Mouse (Mus musculus): ENCODE results near the gene Ackr4. TPM values are rescaled to one million over a fixed set of nuclear protein-coding genes. Genes with fewer than 3 reads are reported as not detected.

Gene Ackr4
- polyA plus RNA-seq, 1 experiment from 2014 or later: 2.5 TPM

- no peak for ATAC-seq (ENCODE audit: extremely low read depth, insufficient number of reproducible peaks, low FRiP score, low TSS enrichment)
- Histone ChIP-seq H3K9me3 (no peaks in the 10 kb centered on the region), H3K4me1 (peaks cover 14% of the 10 kb centered on the region), H3K27me3 (replicated peaks) (no peaks in the 10 kb centered on the region), H3K9ac (no peak overlapping the region), H3K4me2 (no peak overlapping the region), H3K4me3 (no peak overlapping the region), H3K27ac (replicated peaks) (no peak overlapping the region), H3K36me3 (peaks cover 56% of the 10 kb centered on the region)
- WGBS: 78% methylated on average over 4 of the region's 4 CpGs
Observed at GRCm38 (mm10) chr9:104039742-104040141, 87.0 kb downstream of the Ackr4 start.

DNA sequence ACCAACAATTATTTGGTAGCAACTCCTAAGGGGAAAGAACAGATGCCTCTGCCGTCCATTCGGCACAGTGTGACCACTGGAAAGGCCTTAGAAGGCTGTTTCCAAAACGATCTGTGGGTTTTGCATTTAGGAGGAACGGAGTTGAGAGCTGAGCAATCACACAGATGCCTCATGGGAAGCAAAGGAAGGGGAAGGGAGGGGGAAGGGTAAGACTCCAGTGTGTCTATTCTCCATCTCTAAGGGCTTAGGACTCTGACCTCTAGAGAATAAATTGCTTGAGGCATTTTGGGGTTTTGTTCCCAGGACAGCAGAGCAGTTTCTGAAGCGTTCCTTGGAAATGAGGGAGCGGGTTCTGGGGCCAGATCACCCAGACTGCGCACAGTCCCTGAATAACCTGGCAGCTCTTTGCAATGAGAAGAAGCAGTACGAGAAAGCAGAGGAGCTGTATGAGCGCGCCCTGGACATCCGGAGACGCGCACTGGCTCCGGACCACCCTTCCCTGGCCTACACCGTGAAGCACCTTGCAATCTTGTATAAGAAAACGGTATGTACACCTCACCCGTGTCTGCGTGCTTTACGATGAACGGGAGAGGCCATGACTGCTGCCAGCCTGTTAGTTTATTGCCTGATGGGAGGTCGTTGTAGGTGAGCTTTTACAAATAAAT is 87.6 kb downstream of the Ackr4 start:
- Histone ChIP-seq H3K9me3 (no peaks in the 10 kb centered on the region), H3K4me1 (peaks cover 14% of the 10 kb centered on the region), H3K27me3 (replicated peaks) (no peaks in the 10 kb centered on the region), H3K4me2 (no peak overlapping the region), H3K27ac (replicated peaks) (no peak overlapping the region), H3K4me3 (no peak overlapping the region), H3K9ac (no peak overlapping the region), H3K36me3 (peaks cover 60% of the 10 kb centered on the region)
- ATAC-seq (ENCODE audit: extremely low read depth, insufficient number of reproducible peaks, low FRiP score, low TSS enrichment): no peak
- WGBS: 83% methylated on average over 21 of the region's 21 CpGs

DNA sequence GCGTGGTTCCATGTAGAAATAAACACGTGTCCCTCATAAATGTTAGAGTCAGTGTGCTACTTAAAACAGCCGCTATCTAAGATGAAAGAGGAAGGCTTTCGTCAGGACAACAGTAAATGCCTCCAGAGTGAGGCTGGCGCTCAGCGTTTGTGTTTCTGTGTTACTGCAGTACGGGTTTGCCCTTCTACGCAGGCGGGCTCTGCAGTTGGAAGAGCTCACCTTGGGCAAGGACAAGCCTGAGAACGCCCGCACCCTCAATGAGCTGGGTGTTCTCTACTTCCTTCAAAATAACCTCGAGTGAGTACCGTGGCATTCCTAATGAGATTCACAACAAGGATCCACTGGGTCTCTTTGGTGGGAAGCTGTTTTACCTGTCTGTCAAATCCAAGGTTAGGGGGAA is 88.5 kb downstream of the Ackr4 start:
- H3K9me3 ChIP-seq: no peaks in the 10 kb centered on the region
- peaks cover 14% of the 10 kb centered on the region for H3K4me1 ChIP-seq
- H3K27me3 ChIP-seq (replicated peaks): no peaks in the 10 kb centered on the region
- H3K4me2 ChIP-seq: no peak overlapping the region
- 77% methylated on average over 13 of the region's 13 CpGs for WGBS
- H3K27ac ChIP-seq (replicated peaks): peak overlapping the region; percentile 34
- ATAC-seq (ENCODE audit: extremely low read depth, insufficient number of reproducible peaks, low FRiP score, low TSS enrichment): no peak
- H3K4me3 ChIP-seq: no peak overlapping the region
- peaks cover 61% of the 10 kb centered on the region for H3K36me3 ChIP-seq
- H3K9ac ChIP-seq: no peak overlapping the region

DNA sequence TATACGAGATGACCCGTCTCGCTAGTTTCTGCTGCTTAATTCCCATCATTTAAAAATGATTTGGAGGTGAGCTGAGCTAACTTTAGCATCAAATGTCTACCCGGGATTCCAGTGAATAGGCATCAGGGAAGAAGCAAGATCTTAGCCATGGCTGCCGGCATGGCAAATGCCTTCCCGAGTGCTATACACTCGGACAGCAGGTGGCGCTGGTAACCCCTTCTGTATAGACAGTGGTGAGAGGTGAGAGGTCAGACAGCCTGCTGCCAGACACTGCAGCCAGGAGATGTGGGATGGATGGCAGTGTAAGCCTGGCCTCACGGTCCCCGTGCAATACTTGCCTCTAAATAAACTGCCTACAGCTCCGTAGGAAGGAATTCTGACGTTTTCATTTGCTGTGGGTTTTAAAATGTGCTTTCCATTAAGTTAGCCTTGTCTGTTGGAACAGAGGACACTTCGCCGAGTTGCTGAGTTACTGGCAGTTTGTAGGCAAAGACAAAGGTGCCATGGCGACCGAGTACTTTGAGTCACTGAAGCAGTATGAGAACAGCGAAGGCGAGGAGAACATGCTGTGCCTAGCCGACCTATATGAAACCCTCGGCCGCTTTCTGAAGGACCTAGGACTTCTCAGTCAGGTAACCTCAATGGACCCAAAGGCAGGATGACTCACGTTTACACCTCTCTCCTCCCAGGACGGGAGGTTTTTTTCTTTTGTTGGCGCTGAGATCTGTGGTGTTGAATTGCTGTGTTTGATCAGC is 91.3 kb downstream of the Ackr4 start:
- no peak overlapping the region for H3K27ac ChIP-seq (replicated peaks)
- H3K4me2 ChIP-seq: no peak overlapping the region
- peaks cover 14% of the 10 kb centered on the region for H3K4me1 ChIP-seq
- H3K9ac ChIP-seq: no peak overlapping the region
- H3K27me3 ChIP-seq (replicated peaks): no peaks in the 10 kb centered on the region
- ATAC-seq (ENCODE audit: extremely low read depth, insufficient number of reproducible peaks, low FRiP score, low TSS enrichment): no peak
- WGBS: 49% methylated on average over 24 of the region's 24 CpGs
- no peak overlapping the region for H3K4me3 ChIP-seq
- peaks cover 75% of the 10 kb centered on the region for H3K36me3 ChIP-seq
- no peaks in the 10 kb centered on the region for H3K9me3 ChIP-seq

- H3K4me1 ChIP-seq: peaks cover 14% of the 10 kb centered on the region
- no peak overlapping the region for H3K9ac ChIP-seq
- no peak overlapping the region for H3K4me2 ChIP-seq
- WGBS: 75% methylated on average over 6 of the region's 6 CpGs
- no peak overlapping the region for H3K27ac ChIP-seq (replicated peaks)
- H3K27me3 ChIP-seq (replicated peaks): no peaks in the 10 kb centered on the region
- peaks cover 81% of the 10 kb centered on the region for H3K36me3 ChIP-seq
- H3K9me3 ChIP-seq: no peaks in the 10 kb centered on the region
- H3K4me3 ChIP-seq: no peak overlapping the region
- ATAC-seq (ENCODE audit: extremely low read depth, insufficient number of reproducible peaks, low FRiP score, low TSS enrichment): no peak
Observed at GRCm38 (mm10) chr9:104034718-104035117, 92.0 kb downstream of the Ackr4 start.

DNA sequence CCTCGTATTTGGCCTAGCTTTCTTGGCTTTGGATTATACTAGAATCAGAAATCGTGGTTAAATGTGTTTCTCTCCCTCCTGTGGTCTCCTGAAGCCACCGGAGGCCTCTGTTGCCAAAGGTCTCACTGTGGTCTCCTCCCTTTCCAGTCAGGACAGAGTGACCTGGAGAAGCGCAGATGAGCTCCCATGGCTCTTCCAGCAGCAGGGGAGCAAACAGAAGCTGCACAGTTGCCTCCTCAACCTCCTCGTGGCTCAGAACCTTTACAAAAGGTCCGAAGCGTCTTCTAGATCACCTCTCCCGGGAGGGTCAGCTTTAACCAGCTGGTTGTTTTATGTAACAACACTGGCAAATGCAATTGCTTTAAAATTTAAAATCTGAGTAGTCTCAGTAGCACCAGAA is 92.5 kb downstream of the Ackr4 start:
- Histone ChIP-seq H3K4me2 (no peak overlapping the region), H3K27ac (replicated peaks) (no peak overlapping the region), H3K27me3 (replicated peaks) (no peaks in the 10 kb centered on the region), H3K9me3 (no peaks in the 10 kb centered on the region), H3K36me3 (peaks cover 80% of the 10 kb centered on the region), H3K9ac (no peak overlapping the region), H3K4me1 (peaks cover 14% of the 10 kb centered on the region), H3K4me3 (no peak overlapping the region)
- WGBS: 75% methylated on average over 8 of the region's 8 CpGs
- no peak for ATAC-seq (ENCODE audit: extremely low read depth, insufficient number of reproducible peaks, low FRiP score, low TSS enrichment)

Other genes with a start within 250 kb of the Ackr4 start
- 4.1 and 4.8 TPM in 2 replicates for gene Nphp3, start 124.4 kb downstream of the Ackr4 start, polyA plus RNA-seq (2015; fragmentation: Nextera tagmentation; extraction: Ambion mirVana)
- gene Gm28305, start 86.3 kb downstream of the Ackr4 start, polyA plus RNA-seq (2015; fragmentation: Nextera tagmentation; extraction: Ambion mirVana): not detected in 2 replicates
- gene Uba5, start 63.8 kb downstream of the Ackr4 start, polyA plus RNA-seq (2015; fragmentation: Nextera tagmentation; extraction: Ambion mirVana): 34.8 and 35.6 TPM in 2 replicates
- gene Acad11, start 63.6 kb downstream of the Ackr4 start, polyA plus RNA-seq (2015; fragmentation: Nextera tagmentation; extraction: Ambion mirVana): 8.3 TPM in 2 replicates
- 14.5 and 15.1 TPM in 2 replicates for gene Dnajc13, start 136.0 kb upstream of the Ackr4 start, polyA plus RNA-seq (2015; fragmentation: Nextera tagmentation; extraction: Ambion mirVana)
- gene Acpp, start 210.8 kb upstream of the Ackr4 start, polyA plus RNA-seq (2015; fragmentation: Nextera tagmentation; extraction: Ambion mirVana): 0.05 and 0.09 TPM in 2 replicates